Mouse (Mus musculus) myocyte (in vitro differentiated cells): ENCODE data around the gene Chtop. TPM values are rescaled to one million over a fixed set of nuclear protein-coding genes. Genes with fewer than 3 reads are reported as not detected.

Experiments
- H3K27me3 ChIP-seq: one replicate; pipeline ENCODE4 v1.6.1; 2011; ENCODE audit not compliant: control insufficient read depth, insufficient read depth, insufficient read length
- H3K36me3 ChIP-seq: one replicate; pipeline ENCODE4 v1.6.1; 2011; ENCODE audit not compliant: control insufficient read depth, insufficient read depth
- H3K4me2 ChIP-seq: one replicate; pipeline ENCODE4 v1.6.1; 2011; ENCODE audit warnings: low read depth, control low read depth
- H3K4me3 ChIP-seq: one replicate; pipeline ENCODE4 v1.5.1; 2011; ENCODE audit warnings: mild to moderate bottlenecking, control low read depth, moderate library complexity
- H3K79me2 ChIP-seq: one replicate; pipeline ENCODE4 v1.6.1; 2011; ENCODE audit not compliant: control insufficient read depth, insufficient read depth
- H3ac ChIP-seq: one replicate; pipeline ENCODE4 v1.6.1; 2011; ENCODE audit not compliant: control insufficient read depth, insufficient read length
- CEBPB ChIP-seq: IDR thresholded peaks from 2 replicates; pipeline ENCODE4 v1.6.1; 2011; ENCODE audit warnings: mild to moderate bottlenecking, moderate library complexity; ENCODE audit not compliant: poor library complexity, insufficient read depth, severe bottlenecking
- E2F4 ChIP-seq: IDR thresholded peaks from one replicate; pipeline ENCODE4 v1.6.1; 2011; ENCODE audit warnings: mild to moderate bottlenecking, control low read depth, moderate library complexity; ENCODE audit not compliant: insufficient read depth
- MAX ChIP-seq: IDR thresholded peaks from one replicate; pipeline ENCODE4 v1.6.1; 2011; ENCODE audit warnings: low read depth, mild to moderate bottlenecking, control low read depth
- MYOD1 ChIP-seq, 3 experiments: IDR thresholded peaks; one replicate each; pipeline ENCODE4 v1.6.1; 2011; ENCODE audit warnings: control low read depth in 2 of 3, low read depth in 2 of 3, mild to moderate bottlenecking in 2 of 3, moderate library complexity in 1 of 3; ENCODE audit not compliant: insufficient read length in 2 of 3, control insufficient read depth in 1 of 3
- MYOG ChIP-seq, 3 experiments: IDR thresholded peaks; one replicate each; pipeline ENCODE4 v1.6.1; 2011; ENCODE audit warnings: control low read depth in 2 of 3, low read depth in 2 of 3, mild to moderate bottlenecking in 2 of 3; ENCODE audit not compliant: insufficient read length in 2 of 3, control insufficient read depth in 1 of 3, insufficient read depth in 1 of 3
- POLR2A ChIP-seq: IDR thresholded peaks from one replicate; pipeline ENCODE4 v1.6.1; 2011; ENCODE audit warnings: low read depth, mild to moderate bottlenecking, control low read depth, moderate library complexity; ENCODE audit not compliant: insufficient read length
- POLR2AphosphoS2 ChIP-seq: IDR thresholded peaks from one replicate; pipeline ENCODE4 v1.6.1; 2011; ENCODE audit warnings: low read depth, control low read depth; ENCODE audit not compliant: insufficient read length
- REST ChIP-seq: IDR thresholded peaks from one replicate; pipeline ENCODE4 v1.6.1; 2011; ENCODE audit warnings: mild to moderate bottlenecking, control low read depth, moderate library complexity; ENCODE audit not compliant: insufficient read depth, insufficient read length
- SRF ChIP-seq: IDR thresholded peaks from one replicate; pipeline ENCODE4 v1.6.1; 2011; ENCODE audit warnings: low read depth; ENCODE audit not compliant: control insufficient read depth, insufficient read length
- TCF12 ChIP-seq: IDR thresholded peaks from one replicate; pipeline ENCODE4 v1.6.1; 2011; ENCODE audit warnings: mild to moderate bottlenecking, control low read depth; ENCODE audit not compliant: poor library complexity, insufficient read depth, severe bottlenecking
- TCF3 ChIP-seq: IDR thresholded peaks from one replicate; pipeline ENCODE4 v1.6.1; 2011; ENCODE audit warnings: low read depth, control low read depth; ENCODE audit not compliant: insufficient read length
- USF1 ChIP-seq: IDR thresholded peaks from one replicate; pipeline ENCODE4 v1.6.1; 2011; ENCODE audit warnings: low read depth, mild to moderate bottlenecking, control low read depth, moderate library complexity
- polyA plus RNA-seq: library from polyadenylated mRNA; unstranded; fragments of >200 nt; fragmentation: generic; extraction: Trizol; gene quantifications from one replicate; pipeline ENCODE4 v1.2.1, GENCODE M21; 2012; ENCODE audit warnings: missing spikeins

Chtop gene
- polyA plus RNA-seq, 1 experiment: 108 TPM

GRCm38 (mm10) chr3:90549676-90550420 lies 40.5 kb upstream of the Chtop start:
- Histone ChIP-seq H3ac (no peak overlapping the region), H3K27me3 (no peaks in the 10 kb centered on the region), H3K36me3 (no peaks in the 10 kb centered on the region), H3K4me2 (peak overlapping the region; percentile 58), H3K79me2 (no peaks in the 10 kb centered on the region), H3K4me3 (no peak overlapping the region)
- TF ChIP-seq REST: no peak
- no peak for TF ChIP-seq MYOD1 (IDR thresholded peaks at IDR 0.05; ENCODE audit: control insufficient read depth in 1 of 3, insufficient read length in 2 of 3, low read depth in 2 of 3)
- no peak for TF ChIP-seq MAX
- peak; percentile 76 for TF ChIP-seq CEBPB
- no peak for TF ChIP-seq SRF
- no peak for TF ChIP-seq E2F4

GRCm38 (mm10) chr3:90540904-90541303 lies 31.6 kb upstream of the Chtop start:
- peaks cover 22% of the 10 kb centered on the region for H3K79me2 ChIP-seq
- H3K36me3 ChIP-seq: no peaks in the 10 kb centered on the region
- no peak for TF ChIP-seq MAX
- no peak overlapping the region for H3ac ChIP-seq
- H3K4me3 ChIP-seq: no peak overlapping the region
- no peaks in the 10 kb centered on the region for H3K27me3 ChIP-seq
- peak overlapping the region; percentile 13 for H3K4me2 ChIP-seq

GRCm38 (mm10) chr3:90537905-90538296 lies 28.6 kb upstream of the Chtop start:
- peak overlapping the region; percentile 96 for H3K4me2 ChIP-seq
- H3K4me3 ChIP-seq: peak overlapping the region; percentile 67
- H3ac ChIP-seq: peak overlapping the region; percentile 5

GRCm38 (mm10) chr3:90537141-90537904 lies 28.0 kb upstream of the Chtop start, which contains the start of gene S100a16:
Gene S100a16 (plus strand): TSS chr3:90537254.
- H3K27me3 ChIP-seq: no peaks in the 10 kb centered on the region
- peaks cover 22% of the 10 kb centered on the region for H3K79me2 ChIP-seq
- peak within 1 kb of the TSS; percentile 96 for H3K4me2 ChIP-seq
- peak within 1 kb of the TSS; percentile 67 for H3K4me3 ChIP-seq
- H3ac ChIP-seq: peak within 1 kb of the TSS; percentile 5
- TF ChIP-seq POLR2A (peak; percentile 76), MYOG (IDR thresholded peaks at IDR 0.05; ENCODE audit: control insufficient read depth in 1 of 3, insufficient read depth in 1 of 3, insufficient read length in 2 of 3, low read depth in 2 of 3) (peak; percentile 45 to 90 (median 77)), TCF12 (peak; percentile 27), REST (no peak), MYOD1 (IDR thresholded peaks at IDR 0.05; ENCODE audit: control insufficient read depth in 1 of 3, insufficient read length in 2 of 3, low read depth in 2 of 3) (peak; percentile 55 to 90 (median 83)), POLR2AphosphoS2 (peak; percentile 66), SRF (no peak), USF1 (no peak)
- no peaks in the 10 kb centered on the region for H3K36me3 ChIP-seq

More at GRCm38 (mm10) chr3:90537905-90538296, 28.6 kb upstream of the Chtop start:
- H3K79me2 ChIP-seq: peaks cover 22% of the 10 kb centered on the region
- no peaks in the 10 kb centered on the region for H3K36me3 ChIP-seq
- no peak for TF ChIP-seq MYOG (IDR thresholded peaks at IDR 0.05; ENCODE audit: control insufficient read depth in 1 of 3, insufficient read depth in 1 of 3, insufficient read length in 2 of 3, low read depth in 2 of 3)
- no peak for TF ChIP-seq MYOD1 (IDR thresholded peaks at IDR 0.05; ENCODE audit: control insufficient read depth in 1 of 3, insufficient read length in 2 of 3, low read depth in 2 of 3)
- TF ChIP-seq POLR2A: no peak
- no peak for TF ChIP-seq MAX
- no peak for TF ChIP-seq TCF3
- TF ChIP-seq USF1: no peak
- no peak for TF ChIP-seq POLR2AphosphoS2
- TF ChIP-seq TCF12: no peak
- TF ChIP-seq REST: no peak
- TF ChIP-seq E2F4: no peak
- TF ChIP-seq CEBPB: no peak
- TF ChIP-seq SRF: no peak
- H3K27me3 ChIP-seq: no peaks in the 10 kb centered on the region

- Histone ChIP-seq H3K36me3 (no peaks in the 10 kb centered on the region), H3ac (no peak overlapping the region), H3K27me3 (no peaks in the 10 kb centered on the region), H3K4me2 (no peak overlapping the region), H3K4me3 (no peak overlapping the region), H3K79me2 (peaks cover 17% of the 10 kb centered on the region)
- no peak for TF ChIP-seq POLR2AphosphoS2
- no peak for TF ChIP-seq CEBPB
- no peak for TF ChIP-seq MYOG (IDR thresholded peaks at IDR 0.05; ENCODE audit: control insufficient read depth in 1 of 3, insufficient read depth in 1 of 3, insufficient read length in 2 of 3, low read depth in 2 of 3)
- no peak for TF ChIP-seq TCF12
- TF ChIP-seq MYOD1 (IDR thresholded peaks at IDR 0.05; ENCODE audit: control insufficient read depth in 1 of 3, insufficient read length in 2 of 3, low read depth in 2 of 3): no peak
- TF ChIP-seq POLR2A: no peak
- no peak for TF ChIP-seq TCF3
- TF ChIP-seq MAX: no peak
- no peak for TF ChIP-seq E2F4
- no peak for TF ChIP-seq REST
- no peak for TF ChIP-seq SRF
These were observed 26.1 kb upstream of the Chtop start for GRCm38 (mm10) chr3:90535446-90535845.
